In genomic region chr2:77898436-77898835, GRCm38 (mm10) we compare ENCODE assay signal across 16 mouse cellular contexts. TPM values are rescaled to one million over a fixed set of nuclear protein-coding genes. Genes with fewer than 3 reads are reported as not detected.
A peak's percentile ranks its signal among the peaks of the same experiment; 100 is the strongest.
DNase-seq lines count a peak whose midpoint lies in the region; TF ChIP-seq lines count a peak whose summit lies in the region.
"Had no signal": no experiment of that assay in that cellular context is flagged by ENCODE, and none has a peak within 500 bp of the region (broad histone marks: within the 10 kb centered on the region; RNA-seq: fewer than 3 reads in every experiment).

No protein-coding gene starts in this region.

- DNase-seq in layer of hippocampus, adult 2 months (ENCODE audit: low spot score in 2 of 2), result no peak
- no peak for DNase-seq in layer of hippocampus, postnatal 14 days (ENCODE audit: low spot score in 2 of 2)
- peak; percentile 34 for DNase-seq in lung, postnatal 10 days
- DNase-seq in lung, postnatal 4 days, result no peak
- DNase-seq in gastrocnemius, postnatal 4 days (ENCODE audit: low spot score in 2 of 2), result no peak
- DNase-seq: adrenal gland, adult 8-10 months; adrenal gland, postnatal 14 days; adrenal gland, postnatal 36 days; cerebellum, adult 11-12 months; cerebellum, adult 2 months; cerebellum, adult 9-10 months; cerebellum, postnatal 25 days had no signal

- no peak overlapping the region for H3K4me3 ChIP-seq in layer of hippocampus, adult 2 months
- H3K4me3 ChIP-seq: embryonic facial prominence, embryonic 10.5 days; embryonic facial prominence, embryonic 12.5 days; forebrain, embryonic 13.5 days; forebrain, embryonic 15.5 days had no signal

- no peak for TF ChIP-seq CTCF in layer of hippocampus, adult 2 months (conservative IDR thresholded peaks at IDR 0.05)

- peak overlapping the region; percentile 52 for H3K27ac ChIP-seq in layer of hippocampus, adult 2 months
- H3K27ac ChIP-seq: embryonic facial prominence, embryonic 10.5 days; embryonic facial prominence, embryonic 12.5 days; forebrain, embryonic 13.5 days; forebrain, embryonic 15.5 days had no signal

RNA-seq across cellular contexts. Expression of gene Cwc22, which starts 47.7 kb away (rescaled TPM):
- total RNA-seq in layer of hippocampus, adult 2 months (2021), result 10 to 100 TPM; 26.7 to 29.7 TPM
- total RNA-seq in layer of hippocampus, postnatal 14 days (2021), result 10 to 100 TPM; 23.1 to 27.4 TPM
- total RNA-seq in gastrocnemius, postnatal 4 days (2021), result 10 to 100 TPM; 24.3 to 27.3 TPM
